Mouse (Mus musculus) hindbrain, embryonic 16.5 days (tissue): ENCODE measurements around the gene Dirc2. TPM values are rescaled to one million over a fixed set of nuclear protein-coding genes. Genes with fewer than 3 reads are reported as not detected.

Experiments
- ATAC-seq: fragments of 200-750 bp; cut with Nextera tagmentation; 2 replicates; pipeline ENCODE4 v1.8.0; 2017; ENCODE audit warnings: moderate TSS enrichment, moderate library complexity
- H3K27ac ChIP-seq: fragments of 300-500 bp; sonication (generic); 2 replicates; pipeline ENCODE4 v1.5.1; 2014; ENCODE audit warnings: low read depth, mild to moderate bottlenecking, control low read depth, low read length, moderate library complexity
- H3K27me3 ChIP-seq: fragments of 300-500 bp; sonication (generic); replicated peaks from 2 replicates; pipeline ENCODE4 v1.6.1; 2014; ENCODE audit warnings: low read length; ENCODE audit not compliant: control insufficient read depth, insufficient read depth
- H3K36me3 ChIP-seq: fragments of 300-500 bp; sonication (generic); 2 replicates; pipeline ENCODE4 v1.6.1; 2014; ENCODE audit warnings: mild to moderate bottlenecking, low read length, moderate library complexity, mixed read lengths; ENCODE audit not compliant: control insufficient read depth, insufficient read depth
- H3K4me1 ChIP-seq: fragments of 300-500 bp; sonication (generic); 2 replicates; pipeline ENCODE4 v1.6.1; 2014; ENCODE audit warnings: low read depth, low read length; ENCODE audit not compliant: control insufficient read depth, insufficient read depth
- H3K4me2 ChIP-seq: fragments of 300-500 bp; sonication (generic); 2 replicates; pipeline ENCODE4 v1.6.1; 2014; ENCODE audit warnings: mild to moderate bottlenecking, low read length, control low read depth, moderate library complexity
- H3K4me3 ChIP-seq: fragments of 300-500 bp; sonication (generic); 2 replicates; pipeline ENCODE4 v1.5.1; 2014; ENCODE audit warnings: mild to moderate bottlenecking, low read length, control low read depth, moderate library complexity
- H3K9ac ChIP-seq: fragments of 300-500 bp; sonication (generic); 2 replicates; pipeline ENCODE4 v1.6.1; 2014; ENCODE audit warnings: low read depth, mild to moderate bottlenecking, control low read depth, low read length, moderate library complexity
- H3K9me3 ChIP-seq: fragments of 300-500 bp; sonication (generic); 2 replicates; pipeline ENCODE4 v1.6.1; 2014; ENCODE audit warnings: mild to moderate bottlenecking, low read length, moderate library complexity; ENCODE audit not compliant: control insufficient read depth
- WGBS: fragments of 180-500 bp; shearing (Covaris S2); extraction: QIAGEN DNeasy Blood & Tissue Kit; methylation state at CpG from one replicate; pipeline ENCODE4 v1.1.7; 2014; 5-methylcytosine and 5-hydroxymethylcytosine counted together
- polyA plus RNA-seq: library from polyadenylated mRNA; unstranded; fragments of >200 nt; fragmentation: Nextera tagmentation; extraction: Ambion mirVana; gene quantifications from 2 replicates; pipeline ENCODE4 v1.2.1, GENCODE M21; 2015

Gene Dirc2
- polyA plus RNA-seq, 1 experiment from 2014 or later, result 34.1 TPM

DNA sequence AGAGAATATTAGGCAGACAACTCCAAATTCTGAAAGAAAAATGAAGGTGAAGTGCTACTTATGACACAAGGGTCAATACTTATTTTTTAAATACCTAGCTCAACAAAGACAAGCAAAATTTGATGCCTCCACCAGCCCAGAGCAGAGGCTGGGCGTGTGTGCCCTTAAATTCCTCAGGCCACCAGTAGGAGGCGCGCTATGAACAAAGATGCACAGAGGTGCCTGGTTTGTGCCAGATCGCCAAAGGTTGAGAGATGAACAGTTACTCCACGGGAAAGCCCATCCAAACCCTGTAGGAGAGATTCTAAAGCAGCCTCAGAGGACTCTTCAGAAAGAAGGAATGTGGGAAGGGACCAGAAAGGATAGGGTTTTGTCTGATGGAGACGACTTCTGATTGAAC lies 35.1 kb downstream of the Dirc2 start:
- Histone ChIP-seq H3K36me3 (no peaks in the 10 kb centered on the region), H3K27ac (no peak overlapping the region), H3K9me3 (no peaks in the 10 kb centered on the region), H3K4me2 (no peak overlapping the region), H3K4me1 (peaks cover 5% of the 10 kb centered on the region), H3K27me3 (no peaks in the 10 kb centered on the region), H3K9ac (no peak overlapping the region), H3K4me3 (no peak overlapping the region)
- 16% methylated on average over 6 of the region's 6 CpGs for WGBS
- no peak for ATAC-seq

DNA sequence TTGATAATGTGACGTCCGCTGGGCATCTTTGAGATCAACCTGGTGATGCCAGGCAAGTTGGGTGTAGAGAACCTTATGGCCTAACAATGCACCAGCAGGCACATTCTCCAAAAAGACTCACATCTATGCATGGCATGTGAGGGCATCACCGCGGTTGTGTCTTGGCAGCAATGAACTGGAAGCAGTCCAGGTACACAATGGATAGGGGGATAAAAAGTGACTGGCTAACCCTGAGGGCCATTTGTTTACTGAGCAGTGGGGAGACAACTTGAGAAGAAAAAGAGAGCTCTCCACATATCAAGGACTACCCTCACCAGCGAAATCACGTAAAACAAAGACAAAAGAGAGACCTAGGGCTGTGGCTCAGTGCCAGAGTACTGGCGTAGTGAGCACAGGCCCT lies 37.1 kb downstream of the Dirc2 start:
- Histone ChIP-seq H3K27me3 (no peaks in the 10 kb centered on the region), H3K27ac (no peak overlapping the region), H3K9me3 (no peaks in the 10 kb centered on the region), H3K4me1 (no peaks in the 10 kb centered on the region), H3K4me2 (no peak overlapping the region), H3K36me3 (no peaks in the 10 kb centered on the region), H3K4me3 (no peak overlapping the region), H3K9ac (no peak overlapping the region)
- no peak for ATAC-seq
- WGBS, result 61% methylated on average over 7 of the region's 7 CpGs

DNA sequence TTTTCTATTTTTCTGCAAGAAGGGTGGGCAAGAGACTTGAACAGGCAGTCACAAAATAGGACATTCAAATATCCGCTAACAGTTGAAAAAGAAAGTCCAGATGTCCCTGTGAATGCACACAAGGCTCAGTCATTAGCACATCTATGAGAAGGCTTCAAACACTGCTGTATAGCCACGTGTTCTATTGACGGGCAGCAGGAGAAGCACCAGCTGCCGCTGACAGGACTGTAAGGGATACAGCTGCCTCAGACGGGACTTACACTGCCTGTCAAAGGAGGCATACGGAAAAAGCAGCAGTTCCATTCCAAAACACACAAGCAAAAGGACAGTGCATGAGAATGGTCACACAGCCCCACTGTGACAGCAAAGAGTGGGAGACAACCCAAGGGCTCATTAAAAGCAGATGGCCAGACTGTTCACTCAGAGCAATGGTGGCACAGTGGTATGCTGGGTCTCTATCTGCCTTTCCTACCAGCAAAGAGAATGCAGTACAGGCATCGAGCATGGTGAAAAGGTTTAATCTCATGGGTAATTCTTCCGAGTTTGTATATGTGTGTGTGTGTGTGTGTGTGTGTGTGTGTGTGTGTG lies 39.9 kb downstream of the Dirc2 start:
- H3K4me2 ChIP-seq, result no peak overlapping the region
- H3K27ac ChIP-seq, result no peak overlapping the region
- no peaks in the 10 kb centered on the region for H3K36me3 ChIP-seq
- no peak overlapping the region for H3K4me3 ChIP-seq
- H3K9ac ChIP-seq, result no peak overlapping the region
- H3K4me1 ChIP-seq, result no peaks in the 10 kb centered on the region
- ATAC-seq, result peak; percentile 88
- no peaks in the 10 kb centered on the region for H3K9me3 ChIP-seq
- H3K27me3 ChIP-seq, result no peaks in the 10 kb centered on the region
- 28% methylated on average over 8 of the region's 8 CpGs for WGBS

DNA sequence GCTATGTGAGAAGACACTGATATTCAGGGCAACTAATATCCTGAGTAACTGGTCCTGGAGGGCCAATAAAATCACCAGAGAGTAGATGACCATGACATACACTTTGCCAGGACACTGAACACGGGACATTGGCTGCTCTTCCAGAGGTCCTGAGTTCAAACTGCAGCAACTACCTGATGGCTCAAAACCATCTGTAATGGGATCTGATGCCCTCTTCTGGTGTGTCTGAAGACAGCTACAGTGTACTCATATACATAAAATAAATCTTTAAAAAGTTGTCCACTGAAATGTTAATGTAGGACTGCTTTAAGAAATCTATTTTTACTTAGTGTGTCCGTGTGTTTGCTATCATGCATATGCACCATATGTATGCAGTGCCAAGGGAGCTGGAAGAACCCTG lies 42.6 kb downstream of the Dirc2 start:
- Histone ChIP-seq H3K4me2 (no peak overlapping the region), H3K4me1 (no peaks in the 10 kb centered on the region), H3K36me3 (no peaks in the 10 kb centered on the region), H3K4me3 (no peak overlapping the region), H3K9ac (no peak overlapping the region), H3K27ac (no peak overlapping the region), H3K9me3 (no peaks in the 10 kb centered on the region), H3K27me3 (no peaks in the 10 kb centered on the region)
- ATAC-seq, result no peak
- 78% methylated on average over 2 of the region's 2 CpGs for WGBS

DNA sequence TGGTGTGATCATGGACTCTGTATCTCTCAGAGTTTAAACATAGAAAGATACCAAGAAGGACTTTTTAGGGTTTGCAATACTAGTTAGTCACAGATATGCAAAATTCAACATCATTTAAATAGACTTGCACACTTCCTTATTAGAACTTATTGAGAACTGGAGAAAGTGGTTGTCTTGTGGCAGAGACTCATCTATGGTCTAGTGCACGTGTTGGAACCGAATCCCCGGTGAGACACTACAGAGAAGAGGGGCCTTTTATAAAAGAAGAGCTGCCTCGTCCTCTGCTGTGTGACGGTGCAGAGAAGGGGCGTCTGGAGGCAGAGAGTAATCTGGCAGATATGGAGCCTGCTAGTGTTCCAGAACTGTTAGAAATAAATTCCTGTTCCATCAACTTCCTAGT lies 44.6 kb downstream of the Dirc2 start:
- Histone ChIP-seq H3K9me3 (no peaks in the 10 kb centered on the region), H3K36me3 (no peaks in the 10 kb centered on the region), H3K4me1 (no peaks in the 10 kb centered on the region), H3K4me3 (no peak overlapping the region), H3K4me2 (no peak overlapping the region), H3K9ac (no peak overlapping the region), H3K27me3 (no peaks in the 10 kb centered on the region), H3K27ac (no peak overlapping the region)
- ATAC-seq, result no peak
- 65% methylated on average over 6 of the region's 6 CpGs for WGBS

DNA sequence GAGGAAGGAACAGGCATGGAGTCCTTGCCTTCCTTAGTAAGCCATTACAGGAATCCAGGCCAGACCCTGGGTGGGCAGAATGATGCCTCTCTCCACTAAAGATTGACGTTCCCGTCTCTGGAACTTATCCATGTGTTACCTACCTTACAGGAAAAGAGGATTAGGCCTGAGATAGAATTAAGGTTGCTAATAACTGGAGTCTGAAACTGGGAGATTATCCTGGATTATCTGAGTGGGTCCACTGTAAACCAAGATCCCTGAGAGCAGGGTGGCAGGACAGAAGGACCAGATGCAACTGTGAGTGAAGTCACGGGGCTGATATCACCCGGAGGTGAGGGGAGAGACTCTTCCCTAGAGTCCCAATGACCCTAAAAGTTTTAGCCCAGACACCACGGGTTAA lies 51.4 kb downstream of the Dirc2 start:
- 79% methylated on average over 5 of the region's 5 CpGs for WGBS

DNA sequence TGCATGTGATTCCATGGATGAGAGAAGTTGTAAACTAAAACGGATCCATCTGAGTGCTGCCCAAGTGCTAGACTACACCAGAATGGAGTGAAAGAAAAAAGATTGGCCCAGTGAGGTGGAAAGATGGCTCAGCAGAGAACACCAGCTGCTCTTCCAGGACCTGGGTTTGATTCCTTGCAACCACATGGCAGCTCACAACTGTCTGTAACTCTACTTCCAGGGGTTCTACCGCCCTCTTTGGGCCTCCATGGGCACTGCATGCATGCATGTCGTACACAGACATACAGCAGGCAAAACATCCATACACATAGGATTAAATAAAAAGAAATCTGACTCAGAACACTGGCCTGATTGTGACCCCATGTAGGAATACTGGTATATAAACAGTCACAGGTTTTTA lies 52.9 kb downstream of the Dirc2 start:
- H3K4me2 ChIP-seq, result no peak overlapping the region
- no peaks in the 10 kb centered on the region for H3K27me3 ChIP-seq
- H3K36me3 ChIP-seq, result peaks cover 8% of the 10 kb centered on the region; the same call in 1 of the 2 replicates
- H3K9ac ChIP-seq, result no peak overlapping the region
- H3K4me1 ChIP-seq, result peaks cover 4% of the 10 kb centered on the region
- H3K4me3 ChIP-seq, result no peak overlapping the region
- ATAC-seq, result no peak
- no peaks in the 10 kb centered on the region for H3K9me3 ChIP-seq
- 90% methylated on average over 3 of the region's 3 CpGs for WGBS
- H3K27ac ChIP-seq, result no peak overlapping the region

More for the DNA sequence above, 51.4 kb downstream of the Dirc2 start:
- H3K9me3 ChIP-seq, result no peaks in the 10 kb centered on the region
- peaks cover 8% of the 10 kb centered on the region; the same call in 1 of the 2 replicates for H3K36me3 ChIP-seq
- no peak overlapping the region for H3K4me3 ChIP-seq
- ATAC-seq, result no peak
- H3K27me3 ChIP-seq, result no peaks in the 10 kb centered on the region
- H3K4me2 ChIP-seq, result no peak overlapping the region
- no peak overlapping the region for H3K9ac ChIP-seq
- peaks cover 4% of the 10 kb centered on the region for H3K4me1 ChIP-seq
- H3K27ac ChIP-seq, result no peak overlapping the region

DNA sequence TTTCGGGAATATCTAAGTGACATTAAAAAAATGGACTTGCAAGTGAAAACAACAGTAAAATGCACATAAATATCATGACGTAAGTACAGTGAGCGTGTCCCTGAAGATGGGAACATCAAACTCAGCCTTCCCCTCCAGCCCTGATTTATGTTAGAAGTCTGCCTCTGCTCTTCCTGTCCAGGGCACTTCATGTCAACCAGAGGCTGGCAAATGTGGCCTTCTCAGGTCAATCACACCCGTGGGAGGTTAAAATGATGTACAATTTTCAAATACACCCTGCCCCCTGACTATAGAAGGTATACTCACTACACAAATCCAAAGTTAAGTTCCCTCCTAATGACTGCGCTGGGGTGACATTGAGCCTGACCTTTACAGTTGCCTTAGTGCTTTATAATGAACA lies 53.4 kb downstream of the Dirc2 start:
- Histone ChIP-seq H3K9ac (no peak overlapping the region), H3K9me3 (no peaks in the 10 kb centered on the region), H3K27me3 (no peaks in the 10 kb centered on the region), H3K4me3 (no peak overlapping the region), H3K27ac (no peak overlapping the region), H3K36me3 (peaks cover 8% of the 10 kb centered on the region; the same call in 1 of the 2 replicates), H3K4me1 (peaks cover 4% of the 10 kb centered on the region), H3K4me2 (no peak overlapping the region)
- no peak for ATAC-seq
- 88% methylated on average over 5 of the region's 5 CpGs for WGBS

DNA sequence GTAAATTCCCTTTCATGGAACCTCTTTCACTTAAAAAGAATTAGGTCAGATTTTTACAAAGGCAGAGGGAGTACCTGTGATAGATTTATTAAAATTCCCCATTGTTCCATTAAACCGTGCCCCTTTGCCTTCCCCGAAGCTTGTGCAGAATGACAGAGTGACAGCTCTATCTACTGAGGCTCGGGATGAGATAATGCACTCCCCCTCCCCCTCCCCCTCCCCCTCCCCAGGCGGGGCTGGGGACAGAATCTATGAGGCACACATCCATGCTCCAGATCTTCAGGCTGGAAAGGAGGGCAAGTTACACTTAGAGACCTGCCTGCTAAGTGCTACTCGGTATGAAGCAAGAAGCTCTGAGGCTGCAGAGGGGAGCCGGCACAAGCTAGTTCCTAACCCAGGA lies 53.8 kb downstream of the Dirc2 start:
- H3K27me3 ChIP-seq, result no peaks in the 10 kb centered on the region
- no peaks in the 10 kb centered on the region for H3K9me3 ChIP-seq
- H3K4me2 ChIP-seq, result no peak overlapping the region
- no peak overlapping the region for H3K27ac ChIP-seq
- peaks cover 8% of the 10 kb centered on the region for H3K4me1 ChIP-seq
- 37% methylated on average over 6 of the region's 6 CpGs for WGBS
- peak; percentile 44; the same call in 1 of the 2 replicates for ATAC-seq
- peaks cover 8% of the 10 kb centered on the region; the same call in 1 of the 2 replicates for H3K36me3 ChIP-seq
- no peak overlapping the region for H3K9ac ChIP-seq
- no peak overlapping the region for H3K4me3 ChIP-seq

DNA sequence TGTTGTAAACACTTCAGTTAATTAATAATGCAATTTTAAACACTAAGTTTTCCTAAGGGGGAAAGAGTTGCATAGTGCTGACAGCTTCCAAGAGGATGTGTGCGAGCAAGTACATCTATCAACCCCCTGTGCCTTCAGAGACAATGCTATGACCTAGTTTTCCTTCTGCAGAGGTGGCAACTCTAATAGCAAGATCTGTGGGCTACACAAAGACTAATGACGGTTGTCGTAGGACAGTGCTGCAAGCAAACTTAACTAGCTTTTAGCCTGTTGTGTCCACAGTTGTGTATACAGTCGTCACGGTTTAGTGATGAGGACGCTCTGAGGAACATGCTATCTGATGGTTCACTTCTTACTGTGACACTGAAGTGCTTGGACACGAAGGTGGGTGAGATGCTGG lies 54.5 kb downstream of the Dirc2 start:
- peak; percentile 55 for ATAC-seq
- Histone ChIP-seq H3K27me3 (no peaks in the 10 kb centered on the region), H3K27ac (no peak overlapping the region), H3K9ac (no peak overlapping the region), H3K4me1 (peaks cover 9% of the 10 kb centered on the region), H3K36me3 (peaks cover 8% of the 10 kb centered on the region; the same call in 1 of the 2 replicates), H3K4me3 (no peak overlapping the region), H3K4me2 (no peak overlapping the region), H3K9me3 (no peaks in the 10 kb centered on the region)
- 77% methylated on average over 7 of the region's 7 CpGs for WGBS
